Mouse (Mus musculus): ENCODE results near the gene Ahrr.

The Ahrr gene

GRCm38 (mm10) chr13:74292167-74292566, at the start of gene Ahrr:
Gene Ahrr, minus strand, starts transcription at chr13:74292331.
- no peak for DNase-seq

GRCm38 (mm10) chr13:74341036-74341435, 48.9 kb upstream of the Ahrr start:
- peak in 1 of 2 experiments; percentile 37 for DNase-seq

- DNase-seq: no peak
Observed at GRCm38 (mm10) chr13:74329321-74329720, 37.2 kb upstream of the Ahrr start.

- DNase-seq: peak; percentile 85 to 87
Observed at GRCm38 (mm10) chr13:74317170-74317849, 25.2 kb upstream of the Ahrr start, which contains the start of gene Pdcd6. Gene Pdcd6, minus strand, starts transcription at chr13:74317580.

GRCm38 (mm10) chr13:74316789-74317169, 24.6 kb upstream of the Ahrr start:
- DNase-seq: no peak

- no peak for DNase-seq
Observed at GRCm38 (mm10) chr13:74316386-74316785, 24.3 kb upstream of the Ahrr start.

- no peak for DNase-seq
Observed at GRCm38 (mm10) chr13:74314616-74315015, 22.5 kb upstream of the Ahrr start.

- DNase-seq: no peak
Observed at GRCm38 (mm10) chr13:74305780-74306179, 13.6 kb upstream of the Ahrr start.

GRCm38 (mm10) chr13:74305380-74305779, 13.2 kb upstream of the Ahrr start:
- no peak for DNase-seq

- DNase-seq: peak in 1 of 2 experiments; percentile 8
Observed at GRCm38 (mm10) chr13:74302050-74303037, 10.2 kb upstream of the Ahrr start.

- no peak for DNase-seq
Observed at GRCm38 (mm10) chr13:74301607-74301984, 9.5 kb upstream of the Ahrr start.

GRCm38 (mm10) chr13:74300925-74301606, 8.9 kb upstream of the Ahrr start:
- peak; percentile 23 to 52 for DNase-seq

GRCm38 (mm10) chr13:74296376-74296775, 4.2 kb upstream of the Ahrr start:
- DNase-seq: no peak

GRCm38 (mm10) chr13:74289646-74290045, 2.5 kb downstream of the Ahrr start:
- DNase-seq: no peak

- DNase-seq: no peak
Observed at GRCm38 (mm10) chr13:74282299-74282698, 9.8 kb downstream of the Ahrr start.

GRCm38 (mm10) chr13:74275726-74276125, 16.4 kb downstream of the Ahrr start:
- DNase-seq: no peak

GRCm38 (mm10) chr13:74260231-74260992, 31.7 kb downstream of the Ahrr start:
- peak; percentile 18 to 44 for DNase-seq

GRCm38 (mm10) chr13:74259460-74260230, 32.5 kb downstream of the Ahrr start:
- DNase-seq: peak; percentile 22 to 48

GRCm38 (mm10) chr13:74246494-74246893, 45.6 kb downstream of the Ahrr start:
- DNase-seq: no peak

GRCm38 (mm10) chr13:74245899-74246231, 46.3 kb downstream of the Ahrr start:
- no peak for DNase-seq

GRCm38 (mm10) chr13:74245214-74245898, 46.8 kb downstream of the Ahrr start:
- DNase-seq: no peak

Measured in spleen, adult 18-20 months (tissue).